Mouse (Mus musculus): ENCODE measurements at regions not wholly inside any gene's neighbourhood (a gene's known extent, or its start where the extent isn't known, plus 50 kb on each side); places are given as distances from the start of the nearest gene placed in this dataset.
"Not testable (repeated sequence)": the region's sequence is repeated elsewhere in the genome, so short reads cannot be mapped to it uniquely, and the experiment has no call there.

GRCm38 (mm10) chr15:25245631-25246030, 167.9 kb downstream of the Basp1 start:
- in situ Hi-C loops (cut with MboI), result no loop called here

- in situ Hi-C loops (cut with MboI), result no loop called here
Measured at GRCm38 (mm10) chr15:25237665-25238664, 175.6 kb downstream of the Basp1 start.

DNA sequence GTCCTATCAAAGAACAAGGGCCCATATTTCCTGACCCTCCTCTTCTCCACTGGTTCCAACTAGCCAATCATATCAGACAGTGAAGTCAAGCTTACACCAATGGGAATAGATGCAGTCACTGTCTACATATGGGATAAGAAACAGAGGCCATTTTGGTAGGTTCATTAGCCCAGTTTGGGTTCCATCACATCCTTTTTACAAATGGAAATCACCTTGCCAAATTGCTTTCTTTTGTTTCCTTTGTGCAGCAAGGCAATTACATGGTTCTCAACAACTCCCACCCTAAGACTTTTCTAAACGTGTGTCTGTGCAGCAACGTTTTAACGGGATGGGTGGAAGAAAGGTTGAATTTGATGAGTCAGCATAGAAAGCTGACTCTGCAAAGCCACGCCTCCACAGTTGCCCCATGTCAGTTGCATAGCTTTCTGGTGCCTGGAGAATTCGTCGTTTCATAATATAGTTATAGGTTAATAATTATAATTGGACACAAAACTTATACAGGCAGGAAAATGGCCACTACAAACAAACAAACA, 177.3 kb downstream of the Basp1 start:
- in situ Hi-C loops (cut with MboI), result no loop called here

DNA sequence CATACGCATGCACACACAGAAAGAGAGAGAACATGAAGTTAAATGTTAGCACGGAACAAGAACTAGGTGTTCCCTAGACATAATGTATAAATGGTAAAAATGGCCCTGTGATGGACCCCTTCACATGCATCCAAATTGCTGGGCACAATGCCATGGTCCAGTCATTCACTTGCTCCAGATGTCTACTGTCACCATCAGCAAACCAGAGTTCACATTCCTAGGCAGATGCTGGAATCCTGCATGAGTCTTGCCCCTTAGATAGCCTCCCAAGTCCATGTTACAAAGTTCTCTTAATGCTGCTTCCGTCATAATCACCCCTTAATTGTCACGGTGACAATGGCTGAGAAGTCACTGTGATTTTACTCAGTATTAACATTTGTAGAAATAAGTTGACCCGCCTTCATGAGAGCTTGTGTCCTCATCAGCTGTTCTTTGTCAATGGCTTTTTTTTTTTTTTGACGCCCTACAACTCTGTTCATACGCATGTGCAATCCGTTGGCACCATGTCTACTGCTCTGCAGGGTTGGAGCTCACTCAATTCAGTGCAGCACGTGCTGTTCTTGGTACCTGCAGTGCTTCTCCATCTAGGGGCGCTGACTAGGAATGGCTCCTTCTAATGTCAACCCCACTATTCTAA, 179.4 kb downstream of the Basp1 start:
- in situ Hi-C loops (cut with MboI), result no loop called here

GRCm38 (mm10) chr15:25230213-25230612, 183.4 kb downstream of the Basp1 start:
- in situ Hi-C loops (cut with MboI), result no loop called here

- in situ Hi-C loops (cut with MboI), result no loop called here
Measured at GRCm38 (mm10) chr15:25229807-25230206, 183.8 kb downstream of the Basp1 start.

DNA sequence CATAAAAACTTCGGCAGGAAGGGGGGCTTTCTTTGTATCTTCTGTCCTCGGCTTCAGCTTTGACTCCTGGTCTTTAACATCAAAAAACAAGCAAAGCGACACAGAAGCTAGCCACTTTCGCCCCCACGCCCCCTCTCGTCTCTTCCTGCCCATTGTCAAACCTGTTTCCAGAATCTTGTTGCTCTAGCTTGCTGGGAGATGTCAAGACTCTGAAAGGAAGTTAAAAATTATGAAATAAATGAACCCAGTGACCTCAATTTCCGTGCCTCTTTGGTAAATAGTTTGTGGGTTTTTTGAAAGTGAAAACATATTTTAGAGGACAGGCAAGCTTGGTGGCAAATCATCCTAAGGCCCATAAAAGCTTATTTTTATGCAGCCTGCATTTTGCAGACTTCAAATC, 186.1 kb downstream of the Basp1 start:
- in situ Hi-C loops (cut with MboI), result no loop called here

DNA sequence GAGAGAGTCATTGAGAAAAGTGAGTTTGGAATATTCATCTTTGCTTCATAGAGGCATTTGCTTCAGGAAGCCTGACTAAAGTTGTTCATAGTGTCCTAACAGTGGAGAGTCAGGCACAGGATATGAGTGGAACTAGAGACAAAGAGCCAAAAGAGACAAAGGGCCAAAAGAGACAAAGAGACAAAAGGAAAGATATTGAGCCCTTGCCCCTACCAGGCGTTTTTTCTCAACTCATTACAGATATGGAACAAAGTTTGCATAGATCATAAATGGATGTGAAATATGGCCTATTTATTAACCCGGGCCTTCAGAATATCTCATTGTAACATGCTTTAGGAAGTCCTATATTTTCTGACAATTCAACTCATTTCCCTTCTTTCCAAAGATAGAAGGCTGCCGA, 187.6 kb downstream of the Basp1 start:
- in situ Hi-C loops (cut with MboI), result no loop called here

DNA sequence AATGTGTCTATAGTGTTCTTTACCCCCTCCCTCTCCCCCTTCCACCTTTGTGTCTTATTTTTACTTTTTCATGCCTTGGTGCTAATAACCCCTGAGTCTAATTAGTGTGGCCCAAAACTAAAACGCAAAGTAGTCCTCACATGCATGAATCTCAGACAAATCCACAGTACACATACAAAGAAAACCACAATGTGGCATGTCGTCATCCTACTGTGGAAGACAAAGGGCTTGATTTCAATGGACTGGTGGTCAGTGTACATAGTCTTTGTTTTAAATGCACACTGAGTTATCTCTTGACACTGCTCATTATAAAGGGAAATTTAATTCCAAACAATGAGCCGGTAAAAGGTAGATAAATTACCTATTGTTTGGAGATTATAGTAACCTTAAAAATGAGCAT, 188.1 kb downstream of the Basp1 start:
- in situ Hi-C loops (cut with MboI), result no loop called here

DNA sequence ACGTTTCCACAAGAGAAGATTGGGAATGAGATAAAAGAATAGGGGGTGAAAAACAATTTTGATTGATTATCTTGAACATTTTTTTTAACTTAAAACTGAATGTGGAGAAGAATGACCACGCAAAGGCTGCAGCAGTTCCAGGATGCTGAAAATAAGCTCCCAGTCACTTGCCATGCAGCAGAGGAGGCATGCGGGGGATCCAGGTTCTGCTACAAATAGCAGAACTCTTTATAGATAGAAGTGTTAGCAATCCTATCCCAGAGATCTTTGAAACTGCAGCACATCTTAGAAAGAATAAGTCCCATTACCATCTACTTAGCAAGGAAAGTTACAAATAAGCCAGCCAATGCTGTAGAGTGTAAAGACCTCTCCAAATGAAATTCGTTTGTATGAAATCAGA, 191.8 kb downstream of the Basp1 start:
- in situ Hi-C loops (cut with MboI), result no loop called here

GRCm38 (mm10) chr15:25216375-25216774, 197.2 kb downstream of the Basp1 start:
- in situ Hi-C loops (cut with MboI), result no loop called here

DNA sequence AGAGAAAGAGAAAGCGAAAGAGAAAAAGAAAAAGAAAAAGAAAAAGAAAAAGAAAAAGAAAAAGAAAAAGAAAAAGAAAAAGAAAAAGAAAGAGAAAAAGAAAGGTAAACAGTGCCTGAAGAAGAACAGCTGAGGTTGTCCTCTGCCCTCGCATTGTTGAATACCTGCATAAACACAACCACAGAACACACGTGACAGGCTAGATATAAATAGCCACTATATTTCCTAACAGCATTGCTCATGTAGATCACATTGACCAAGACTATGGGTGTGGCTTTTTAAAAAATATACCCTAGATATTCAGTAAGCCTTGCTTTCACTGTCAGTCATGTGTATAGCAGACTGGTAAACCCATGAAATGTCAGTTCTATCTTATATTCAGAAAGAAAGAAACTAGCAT, 211.5 kb downstream of the Basp1 start:
- in situ Hi-C loops (cut with MboI), result no loop called here

DNA sequence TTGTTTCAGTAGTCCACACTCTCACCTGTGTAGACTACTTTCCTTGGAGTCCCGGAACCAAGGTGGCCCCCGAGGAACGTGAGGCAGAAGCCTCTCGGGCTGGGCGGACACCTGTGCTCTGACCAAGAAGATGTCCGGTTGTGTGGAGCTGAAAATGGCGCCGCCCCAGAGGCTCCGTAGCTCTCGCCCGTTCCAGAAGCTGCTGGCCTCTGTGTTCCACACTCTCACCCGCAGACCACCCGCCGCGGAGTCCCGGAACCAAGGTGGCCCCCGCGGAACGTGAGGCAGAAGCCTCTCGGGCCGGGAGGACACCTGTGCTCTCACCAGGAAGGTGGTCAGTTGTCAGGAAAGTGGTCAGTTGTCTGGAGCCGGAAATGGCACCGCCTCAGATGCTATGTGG, 213.3 kb downstream of the Basp1 start:
- in situ Hi-C loops (cut with MboI), result not testable (repeated sequence)

DNA sequence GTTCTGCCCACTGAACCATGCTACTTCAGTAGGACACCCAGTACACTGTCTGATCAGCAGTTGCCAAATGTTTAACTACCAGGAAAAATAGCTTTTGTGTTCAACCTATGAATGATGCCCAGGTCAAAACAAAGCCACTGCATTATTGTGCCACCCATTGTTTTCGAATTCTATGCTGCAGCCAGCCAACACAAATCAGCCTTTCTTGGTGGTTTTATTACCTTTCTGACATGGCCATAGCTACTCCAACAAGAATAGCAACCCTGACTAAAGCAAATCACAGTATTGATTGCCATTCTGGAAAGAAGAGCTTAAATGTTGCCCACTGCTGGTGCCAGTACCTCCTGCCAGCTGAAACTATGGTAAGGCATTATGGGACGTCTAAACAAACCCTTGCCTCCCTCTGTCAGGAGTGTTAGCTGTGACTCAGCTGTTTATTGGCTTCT, 225.7 kb downstream of the Basp1 start:
- in situ Hi-C loops (cut with MboI), result no loop called here

DNA sequence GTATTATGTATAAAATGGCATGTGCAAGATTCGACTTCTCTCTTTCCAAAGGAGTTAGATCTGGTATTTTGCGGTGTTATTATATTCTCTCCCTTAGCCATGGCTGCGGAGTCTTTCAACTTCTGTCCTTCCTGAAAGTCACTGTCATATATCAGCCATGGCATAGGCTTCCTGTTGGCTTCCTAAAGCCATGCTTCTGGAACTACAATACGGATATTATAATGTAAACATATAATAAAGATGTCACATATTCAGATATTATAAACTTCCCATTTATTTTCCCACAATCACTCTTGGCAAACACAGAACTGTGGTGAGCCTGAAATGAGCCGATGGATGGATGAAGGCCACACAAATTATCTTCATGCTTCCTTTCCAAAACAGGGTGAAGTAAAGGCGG, 240.8 kb downstream of the Basp1 start:
- in situ Hi-C loops (cut with MboI), result no loop called here

DNA sequence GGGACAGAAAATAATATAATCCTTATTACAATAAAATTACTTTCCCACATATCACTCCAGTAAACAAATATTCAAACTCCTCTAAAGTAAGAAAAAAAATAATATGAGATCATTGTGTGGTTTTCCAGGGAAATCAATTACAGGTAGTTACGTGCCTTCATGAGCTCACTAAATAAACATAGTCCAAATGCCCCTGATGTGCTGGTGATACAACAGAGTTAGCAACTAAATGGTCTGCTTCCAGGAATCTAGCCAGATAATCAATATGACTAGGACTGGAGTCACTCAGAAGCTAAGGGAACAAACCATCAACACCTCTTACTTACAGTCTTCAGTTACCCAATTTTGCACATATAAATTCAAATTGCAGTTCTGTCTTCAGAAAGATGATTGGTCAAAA, 267.2 kb downstream of the Basp1 start:
- in situ Hi-C loops (cut with MboI), result no loop called here

- in situ Hi-C loops (cut with MboI), result no loop called here
Measured at GRCm38 (mm10) chr15:25144228-25144627, 269.3 kb downstream of the Basp1 start.

- in situ Hi-C loops (cut with MboI), result no loop called here
Measured at GRCm38 (mm10) chr15:25140389-25141181, 273.0 kb downstream of the Basp1 start.

- in situ Hi-C loops (cut with MboI), result no loop called here
Measured at GRCm38 (mm10) chr15:25137091-25137490, 276.5 kb downstream of the Basp1 start.

- in situ Hi-C loops (cut with MboI), result no loop called here
Measured at GRCm38 (mm10) chr15:25135471-25136262, 277.9 kb downstream of the Basp1 start.

DNA sequence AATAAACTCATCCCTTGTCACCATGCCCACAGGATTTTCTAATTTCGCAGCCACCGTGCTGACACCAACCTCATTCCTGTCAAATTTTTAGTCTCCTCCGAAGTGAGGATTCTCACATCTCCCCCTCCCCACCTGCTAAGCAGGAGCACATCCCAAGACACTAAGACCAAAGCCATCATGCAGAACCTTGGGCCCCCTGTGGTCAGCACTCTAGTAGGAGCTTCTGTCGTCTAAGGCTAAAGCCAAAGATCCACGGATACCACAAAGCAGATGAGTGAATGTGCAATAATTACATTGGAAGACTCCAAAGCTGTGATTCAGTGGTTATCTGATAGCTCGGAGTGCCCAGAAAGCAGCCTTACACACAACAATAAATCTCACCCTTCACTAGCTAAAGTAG, 283.5 kb downstream of the Basp1 start:
- in situ Hi-C loops (cut with MboI), result no loop called here

Data from mature B cell (primary cell).